Mouse (Mus musculus): ENCODE data around the gene Spice1.

GRCm38 (mm10) chr16:44383549-44383948 lies 36.6 kb downstream of the Spice1 start:
- TF ChIP-seq ZNF384 (IDR thresholded peaks at IDR 0.05; ENCODE audit: low read depth, low read length): no peak
- TF ChIP-seq HCFC1 (IDR thresholded peaks at IDR 0.05; ENCODE audit: borderline replicate concordance, insufficient read depth, low read length): no peak
- no peak for TF ChIP-seq CHD2 (IDR thresholded peaks at IDR 0.05; ENCODE audit: low read depth, low read length)
